Mouse (Mus musculus) MEL (cell line): ENCODE data around the gene St3gal2.

Experiments
- MAFK ChIP-seq: IDR thresholded peaks from 2 replicates; pipeline ENCODE4 v1.6.1; 2011; ENCODE audit warnings: low read depth, mild to moderate bottlenecking, low read length, improper control_type of control experiment, borderline replicate concordance
- TCF12 ChIP-seq: IDR thresholded peaks from 2 replicates; pipeline ENCODE4 v1.6.1; 2014; ENCODE audit warnings: low read depth, mild to moderate bottlenecking, inconsistent platforms, low read length, improper control_type of control experiment, moderate library complexity

DNA sequence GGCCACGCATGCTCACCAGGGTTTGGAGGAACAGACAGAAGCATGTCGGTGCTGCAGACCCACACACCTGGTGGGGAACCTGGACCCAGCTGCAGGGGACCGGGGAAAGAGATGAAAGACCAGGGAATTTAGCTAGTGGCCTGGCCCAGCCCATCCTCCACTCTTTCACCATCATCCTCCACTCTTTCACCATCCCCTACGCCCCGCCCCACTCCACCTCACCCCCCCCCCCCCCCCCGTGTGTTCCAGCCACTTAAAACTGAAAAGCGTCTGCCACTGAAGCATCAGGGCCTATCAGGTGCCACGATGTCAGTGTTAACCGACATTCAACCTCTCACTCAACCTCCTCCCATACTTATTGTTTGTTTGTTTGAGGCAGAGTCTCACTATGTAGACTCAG, 24.5 kb upstream of the St3gal2 start:
- no peak for TF ChIP-seq MAFK
- no peak for TF ChIP-seq TCF12
